Mouse (Mus musculus) liver (tissue): ENCODE measurements around the gene Rcan1.
A peak's percentile ranks its signal among the peaks of the same experiment; 100 is the strongest.

ENCODE experiments used
- DNase-seq: peaks from one replicate; pipeline ENCODE4 v3.0.0-alpha.2; 2020; ENCODE audit warnings: mixed read lengths

The Rcan1 gene

GRCm38 (mm10) chr16:92398574-92399118 lies 72.0 kb downstream of the Rcan1 start:
- DNase-seq, result no peak

DNA sequence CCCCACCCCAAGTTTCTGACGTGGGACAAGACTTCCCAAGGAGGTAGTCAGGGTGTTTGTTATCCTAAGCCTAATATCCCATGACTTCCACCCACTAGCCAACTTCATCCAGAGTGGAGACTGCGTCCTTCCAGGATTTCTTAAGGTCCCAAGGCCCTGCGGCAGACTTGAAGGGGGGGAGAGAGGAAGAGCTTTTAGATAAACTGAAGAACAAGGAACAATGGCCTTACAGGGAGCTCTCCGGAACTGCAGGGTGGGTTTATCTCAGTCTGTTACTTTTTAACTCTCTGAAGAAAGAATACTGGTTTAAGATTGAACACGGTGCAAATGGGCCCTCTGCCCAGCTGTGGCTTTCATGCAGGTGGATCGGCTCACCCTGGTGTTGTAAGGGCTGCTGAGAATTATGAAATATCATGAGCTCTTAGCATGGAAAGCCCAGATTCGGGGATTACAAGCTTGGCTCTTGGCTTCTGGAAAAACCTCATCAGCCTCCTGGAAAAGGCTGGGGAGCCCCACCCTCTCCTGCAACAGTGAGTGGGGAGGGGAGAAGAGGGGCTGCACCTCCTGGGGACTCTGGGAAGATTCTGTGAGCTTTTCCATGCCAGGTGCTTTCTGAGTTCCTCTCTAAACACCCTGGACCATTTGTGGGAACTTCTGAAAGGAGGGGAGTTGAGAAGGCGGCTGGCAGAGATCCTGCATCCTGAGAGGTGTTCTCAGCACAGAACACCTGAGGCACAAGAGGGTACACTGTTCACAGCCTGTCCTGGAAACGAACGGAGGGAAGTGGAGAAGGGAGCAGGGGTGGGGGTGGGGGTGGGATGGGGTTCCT lies 72.7 kb downstream of the Rcan1 start:
- no peak for DNase-seq

- no peak for DNase-seq
Measured at GRCm38 (mm10) chr16:92393732-92394131, 76.9 kb downstream of the Rcan1 start.

GRCm38 (mm10) chr16:92387692-92388091 lies 83.0 kb downstream of the Rcan1 start:
- no peak for DNase-seq

DNA sequence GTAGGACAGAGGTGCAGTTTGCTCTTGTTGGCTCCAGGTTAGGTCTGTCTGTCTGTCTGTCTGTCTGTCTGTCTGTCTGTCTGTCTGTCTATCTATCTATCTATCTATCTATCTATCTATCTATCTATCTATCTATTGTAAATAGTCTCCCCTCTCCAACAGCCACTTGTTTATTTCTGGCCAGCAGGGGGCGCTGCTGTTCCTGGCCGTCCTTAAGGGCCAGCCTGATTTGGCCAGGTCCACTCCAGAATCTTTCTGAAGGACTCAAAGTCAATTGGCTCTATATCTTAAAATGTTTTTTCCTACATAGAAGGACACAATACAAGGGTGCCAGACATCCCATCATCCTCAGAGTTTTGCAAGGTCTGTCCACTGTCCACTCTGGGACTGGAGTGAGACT lies 85.6 kb downstream of the Rcan1 start:
- peak; percentile 79 for DNase-seq

GRCm38 (mm10) chr16:92383412-92383811 lies 87.3 kb downstream of the Rcan1 start:
- no peak for DNase-seq

- no peak for DNase-seq
Measured at GRCm38 (mm10) chr16:92382508-92382907, 88.2 kb downstream of the Rcan1 start.

DNA sequence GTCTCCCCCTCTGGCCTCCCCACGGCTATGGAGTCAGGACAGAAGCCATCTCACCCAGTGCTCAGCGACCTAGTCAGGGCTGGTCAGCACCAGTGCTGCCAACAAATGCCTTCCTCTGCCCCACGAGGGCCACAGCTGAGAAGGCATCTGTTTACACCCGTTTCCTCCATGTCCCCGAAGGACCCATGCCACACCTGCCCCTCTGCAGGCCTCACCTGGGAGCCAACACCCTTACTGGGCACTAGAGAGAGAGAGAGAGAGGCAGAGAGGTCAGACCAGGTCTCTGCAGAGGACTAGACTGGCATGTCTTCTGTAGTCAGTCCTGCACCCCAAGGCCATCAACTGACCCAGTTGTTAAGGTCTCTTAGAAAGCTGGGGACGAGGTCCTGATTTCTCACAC lies 89.6 kb downstream of the Rcan1 start:
- DNase-seq, result no peak

- DNase-seq, result no peak
Measured at GRCm38 (mm10) chr16:92376976-92377375, 93.7 kb downstream of the Rcan1 start.

- DNase-seq, result no peak
Measured at GRCm38 (mm10) chr16:92371623-92372022, 99.0 kb downstream of the Rcan1 start.

DNA sequence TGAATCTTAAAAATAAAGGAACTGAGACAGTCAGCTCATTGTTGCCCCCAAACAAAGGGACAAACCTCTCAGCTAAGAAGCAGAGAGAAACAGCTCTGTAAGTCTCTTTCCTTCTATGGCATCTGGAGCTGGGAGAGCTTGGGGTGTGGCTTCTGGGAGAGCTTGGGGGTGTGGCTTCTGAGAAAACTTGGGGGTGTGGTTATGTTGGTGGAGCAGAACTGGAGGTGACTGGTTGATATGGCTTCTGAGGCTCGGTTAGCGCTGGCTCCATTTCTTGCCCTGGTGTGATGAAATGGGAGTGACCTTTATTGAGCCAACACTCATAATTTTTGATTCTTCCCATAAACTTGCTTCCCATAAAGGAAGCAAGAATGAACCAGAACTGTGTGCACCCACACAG lies 101.4 kb downstream of the Rcan1 start:
- DNase-seq, result peak; percentile 91

GRCm38 (mm10) chr16:92365477-92365876 lies 105.2 kb downstream of the Rcan1 start:
- no peak for DNase-seq

- DNase-seq, result no peak
Measured at GRCm38 (mm10) chr16:92360711-92361110, 110.0 kb downstream of the Rcan1 start.

DNA sequence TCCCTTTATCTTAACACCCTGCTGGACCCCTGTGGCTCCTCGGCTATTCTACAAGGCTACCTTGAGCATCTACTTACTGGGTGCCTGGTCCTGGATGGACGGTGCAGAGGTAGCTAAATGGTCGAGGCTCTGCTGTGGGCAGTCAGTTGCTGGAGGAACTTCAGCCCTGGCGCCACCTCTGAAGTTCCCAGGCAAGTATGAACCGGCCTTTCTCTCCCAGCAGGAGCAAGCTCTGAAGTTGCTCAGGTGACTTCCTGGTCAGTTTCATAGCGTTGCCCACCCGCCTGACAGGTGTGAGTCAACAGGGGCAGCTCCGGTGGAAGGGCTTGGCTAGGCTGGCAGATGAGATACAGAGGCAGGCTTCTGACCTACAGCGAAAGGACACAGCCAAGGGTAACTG lies 111.4 kb downstream of the Rcan1 start, which contains the start of gene Kcne1:
Kcne1 (minus strand) TSS at position 240 of the 400 bp plus-strand sequence.
- DNase-seq, result no peak

GRCm38 (mm10) chr16:92358734-92359133 lies 111.9 kb downstream of the Rcan1 start:
- DNase-seq, result no peak

DNA sequence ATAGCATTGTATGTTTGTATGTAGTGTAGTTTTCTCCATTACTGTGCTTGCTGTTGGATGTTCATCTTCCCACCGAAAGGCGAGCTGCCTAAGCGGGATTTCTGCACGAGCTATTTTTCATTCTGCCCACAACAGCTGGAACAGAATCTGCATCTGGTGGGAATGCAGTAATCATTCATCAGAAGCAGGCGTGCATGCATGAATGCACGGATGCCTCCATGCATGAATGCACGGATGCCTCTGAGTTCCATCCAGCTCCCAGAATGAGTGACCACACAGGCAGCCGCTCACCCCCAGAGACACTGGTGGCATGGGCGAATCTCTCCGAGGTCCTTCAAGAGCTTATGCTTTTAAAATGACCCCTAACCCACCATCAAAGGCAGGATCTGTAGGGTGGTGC lies 113.1 kb downstream of the Rcan1 start:
- DNase-seq, result no peak

DNA sequence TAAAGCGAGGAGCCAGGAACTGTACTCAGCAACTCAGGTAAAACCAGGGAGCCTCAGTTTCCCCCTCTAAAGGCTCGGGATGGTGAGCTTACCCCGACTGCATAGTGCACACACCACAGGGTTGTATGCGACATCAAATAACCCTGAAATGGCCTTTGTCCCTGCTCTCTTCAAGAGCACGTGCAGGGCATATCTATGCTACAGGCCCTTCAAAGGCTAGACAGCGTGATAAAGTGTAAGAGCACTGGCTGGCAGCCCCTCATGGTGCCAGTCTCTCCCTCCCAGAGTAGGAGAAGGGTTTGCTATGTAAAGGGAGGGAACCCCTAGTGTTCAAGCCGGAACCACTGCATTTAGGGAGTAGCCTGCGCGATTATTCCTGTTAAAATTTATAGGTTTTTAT lies 113.6 kb downstream of the Rcan1 start:
- DNase-seq, result no peak

- DNase-seq, result no peak
Measured at GRCm38 (mm10) chr16:92355982-92356381, 114.7 kb downstream of the Rcan1 start.

GRCm38 (mm10) chr16:92355366-92355765 lies 115.3 kb downstream of the Rcan1 start:
- no peak for DNase-seq

- no peak for DNase-seq
Measured at GRCm38 (mm10) chr16:92353897-92354296, 116.8 kb downstream of the Rcan1 start.

DNA sequence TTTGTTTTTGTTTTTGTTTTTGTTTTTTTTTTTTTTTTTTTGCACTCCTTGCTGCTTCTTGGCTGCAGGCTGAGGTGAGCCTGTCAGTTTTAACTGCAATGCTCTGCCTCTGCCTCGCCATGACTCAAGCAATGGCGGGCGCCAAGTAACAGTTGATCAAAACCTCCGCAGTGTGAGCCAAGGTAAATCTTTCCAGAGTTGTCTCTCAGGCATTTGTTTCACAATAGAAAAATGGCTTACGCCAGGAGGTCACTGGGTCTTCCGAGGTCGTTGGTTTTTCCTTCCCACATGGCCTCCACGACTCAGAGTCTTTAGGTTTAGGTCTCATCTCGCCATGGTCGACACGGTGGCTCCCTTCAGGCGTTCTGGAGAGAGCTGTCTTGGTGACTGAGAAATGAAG lies 117.4 kb downstream of the Rcan1 start:
- no peak for DNase-seq

DNA sequence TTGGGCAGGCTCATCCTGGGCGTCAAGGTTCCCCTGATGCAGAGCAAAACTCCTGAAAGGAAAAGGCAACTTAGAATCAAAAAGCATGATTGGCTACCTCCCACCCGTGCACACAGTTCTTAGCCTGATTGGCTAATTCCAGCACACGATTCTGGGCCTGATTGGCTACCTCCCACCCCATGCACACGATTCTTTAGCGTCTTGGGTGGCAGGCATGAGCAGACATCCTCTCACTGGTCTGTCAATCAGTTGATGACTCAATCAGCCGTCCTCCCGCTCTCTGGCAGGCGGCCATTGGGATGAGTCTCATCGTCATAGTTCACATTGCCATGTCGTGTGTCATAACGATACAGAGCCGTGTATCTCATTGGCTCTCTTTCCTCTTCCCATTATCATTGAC lies 121.7 kb downstream of the Rcan1 start:
- no peak for DNase-seq

GRCm38 (mm10) chr16:92346297-92346916 lies 124.3 kb downstream of the Rcan1 start:
- DNase-seq, result peak; percentile 53

- peak; percentile 40 for DNase-seq
Measured at GRCm38 (mm10) chr16:92345177-92345576, 125.5 kb downstream of the Rcan1 start.
